Mouse (Mus musculus) heart, postnatal 10 days (tissue): ENCODE measurements around the gene Cacna1b. TPM values are rescaled to one million over a fixed set of nuclear protein-coding genes. Genes with fewer than 3 reads are reported as not detected.
A peak's percentile ranks its signal among the peaks of the same experiment; 100 is the strongest.

Source experiments
- DNase-seq, 2 experiments: peaks; one replicate each; pipeline ENCODE4 v3.0.0; 2021
- intact Hi-C: fragments of 180-260 bp; cut with DNase I; formaldehyde crosslinking; loops from one replicate; pipeline ENCODE4 v1.15.1; 2025
- total RNA-seq, 2 experiments: library from RNA; stranded (reverse); gene quantifications; 2 replicates each; pipeline ENCODE4 v1.2.3; 2021

The Cacna1b gene
- total RNA-seq, 2 experiments from 2014 or later, result 0.34 to 0.37 TPM

DNA sequence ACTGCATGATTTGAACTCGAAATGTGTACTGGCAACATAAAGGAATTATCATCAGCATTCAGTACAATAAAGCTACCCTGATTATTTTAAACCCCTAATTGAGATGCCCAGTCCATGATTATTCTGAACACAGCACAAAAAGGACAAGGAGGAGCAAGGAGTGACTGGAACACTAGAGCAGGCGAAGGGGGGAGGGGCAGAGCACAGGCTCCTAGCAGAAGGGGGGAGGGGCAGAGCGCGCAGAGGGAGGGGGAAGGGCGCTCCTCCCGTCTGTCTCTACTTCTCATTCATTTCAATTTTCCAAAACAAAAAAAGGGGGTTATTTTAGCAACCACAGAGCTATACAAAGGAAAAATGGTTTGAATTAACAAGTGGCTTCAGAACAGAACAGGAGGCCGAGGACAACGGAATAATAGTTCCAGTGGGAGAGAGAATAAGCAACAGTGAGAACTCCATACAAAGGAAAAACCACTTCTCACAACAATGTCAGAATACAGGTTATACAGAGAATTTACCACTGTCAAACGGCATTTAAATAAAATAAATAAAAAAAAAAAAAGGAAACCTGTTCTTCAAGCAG lies 98.2 kb downstream of the Cacna1b start:
- no peak for DNase-seq
- intact Hi-C loops, result no loop called here

- peak; percentile 8 to 18 for DNase-seq
Measured at GRCm38 (mm10) chr2:24659150-24659775, 103.7 kb downstream of the Cacna1b start.

DNA sequence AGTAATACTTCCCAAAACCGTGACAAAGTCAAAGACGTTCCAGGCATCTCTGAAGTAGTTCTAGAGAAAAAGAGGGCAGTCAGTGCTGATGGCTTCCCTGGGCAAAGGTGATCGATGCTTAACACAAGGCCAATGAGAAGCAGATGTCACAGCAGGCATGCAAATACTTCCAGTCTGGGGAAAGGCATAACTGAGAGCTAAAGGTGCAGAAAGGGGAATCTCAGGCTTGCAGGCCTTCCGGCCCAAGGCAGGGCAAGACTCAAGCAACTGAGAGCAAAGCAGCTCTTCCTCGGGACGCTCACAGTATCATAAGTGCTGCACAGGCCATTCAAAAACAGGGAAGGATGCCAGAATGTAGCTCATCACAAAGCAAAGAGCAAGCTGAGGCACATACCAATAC lies 114.4 kb downstream of the Cacna1b start:
- intact Hi-C loops, result no loop called here
- no peak for DNase-seq

More at GRCm38 (mm10) chr2:24659150-24659775, 103.7 kb downstream of the Cacna1b start:
- intact Hi-C loops, result no loop called here

DNA sequence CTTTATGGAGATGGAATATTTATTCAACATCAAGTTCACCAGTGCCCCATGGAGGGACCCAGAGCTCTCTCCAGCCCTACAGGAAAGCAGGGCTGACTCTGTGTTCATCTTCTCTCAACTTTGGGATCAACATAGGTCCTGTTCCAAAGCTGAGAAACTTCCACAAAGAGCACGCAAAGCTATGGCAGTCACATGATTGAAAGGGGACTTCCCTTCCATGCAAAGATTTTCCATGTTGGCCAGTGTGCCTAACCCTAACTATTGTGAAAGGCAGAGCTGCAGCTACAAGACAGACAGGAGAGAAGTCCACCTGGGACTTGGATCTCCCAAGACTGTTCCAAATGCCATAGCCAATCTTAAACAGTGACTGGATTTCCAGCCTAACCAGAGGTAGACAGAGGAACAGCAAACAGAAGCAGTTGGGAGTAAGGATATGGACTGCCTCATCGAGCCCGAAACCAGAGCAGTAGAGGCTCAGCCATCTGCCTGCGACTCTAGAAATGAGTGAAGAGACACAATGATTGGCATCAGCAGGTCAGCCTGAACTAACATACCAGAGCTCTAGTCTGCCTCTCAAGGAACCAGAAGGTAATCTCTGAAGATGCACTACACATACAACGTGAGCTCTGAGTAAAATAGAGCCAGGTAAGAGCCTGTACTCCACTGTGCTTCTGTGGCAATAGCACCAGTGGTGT lies 116.4 kb downstream of the Cacna1b start:
- intact Hi-C loops, result no loop called here
- DNase-seq, result no peak

- DNase-seq, result no peak
- intact Hi-C loops, result no loop called here
Measured at GRCm38 (mm10) chr2:24642834-24643233, 120.1 kb downstream of the Cacna1b start.

DNA sequence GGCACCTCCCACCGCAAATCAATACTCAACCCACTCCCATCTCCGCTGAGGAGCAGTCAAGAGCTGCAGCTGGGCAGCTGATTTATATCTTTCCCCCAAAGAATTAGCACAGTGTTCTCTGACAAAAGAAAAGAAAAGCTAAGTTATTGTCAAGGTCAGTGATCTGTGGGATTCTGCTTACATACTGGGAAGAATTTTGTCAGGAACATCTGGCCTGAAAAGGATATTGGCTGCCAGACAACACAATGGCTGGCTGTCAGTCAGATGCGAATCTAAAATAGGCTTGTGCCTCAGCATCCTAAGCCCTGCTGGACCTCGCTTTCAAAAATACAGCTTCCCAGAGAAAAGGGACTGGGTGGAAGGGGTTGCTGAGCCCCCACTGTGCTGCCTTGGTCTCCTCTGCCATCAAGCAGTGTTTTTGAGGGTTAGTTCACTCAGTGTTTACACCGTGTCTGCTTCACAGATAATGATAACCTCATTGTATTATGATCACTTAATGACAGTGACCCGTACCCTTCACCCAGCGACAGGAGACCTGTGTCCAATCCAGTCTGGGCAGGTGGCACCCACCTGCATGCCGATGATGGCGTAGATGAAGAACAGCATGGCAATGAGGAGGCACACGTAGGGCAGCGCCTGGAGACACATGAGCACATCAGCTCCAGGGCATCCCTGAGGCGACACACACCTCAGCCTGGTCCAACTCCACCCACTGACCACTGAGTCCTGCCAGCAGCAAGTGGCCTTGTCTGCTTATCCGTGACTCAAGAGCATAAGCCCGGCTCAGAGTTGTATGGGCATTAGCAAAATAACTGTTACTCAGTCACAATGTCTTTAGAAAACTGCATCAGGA lies 124.6 kb downstream of the Cacna1b start:
- intact Hi-C loops, result no loop called here
- no peak for DNase-seq

DNA sequence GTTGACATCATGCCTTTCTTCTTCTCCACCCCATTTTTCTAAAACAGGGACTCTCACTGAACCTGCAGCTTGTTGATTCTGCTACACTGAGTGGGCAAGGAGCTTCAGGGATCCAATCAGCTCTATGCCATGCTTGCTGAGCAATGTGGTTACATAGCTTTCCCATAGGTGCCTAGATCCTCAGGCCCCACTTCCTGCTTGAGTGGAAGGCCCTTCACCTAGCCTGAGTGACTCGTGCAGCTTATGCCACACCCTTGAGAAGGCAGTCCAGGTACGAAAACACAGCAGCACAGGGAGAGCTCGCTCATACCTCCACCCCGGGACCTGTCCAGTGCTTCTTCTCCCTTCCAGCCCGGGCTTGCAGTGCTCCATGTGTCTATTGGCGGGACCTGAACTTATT lies 129.3 kb downstream of the Cacna1b start:
- DNase-seq, result no peak
- intact Hi-C loops, result no loop called here

DNA sequence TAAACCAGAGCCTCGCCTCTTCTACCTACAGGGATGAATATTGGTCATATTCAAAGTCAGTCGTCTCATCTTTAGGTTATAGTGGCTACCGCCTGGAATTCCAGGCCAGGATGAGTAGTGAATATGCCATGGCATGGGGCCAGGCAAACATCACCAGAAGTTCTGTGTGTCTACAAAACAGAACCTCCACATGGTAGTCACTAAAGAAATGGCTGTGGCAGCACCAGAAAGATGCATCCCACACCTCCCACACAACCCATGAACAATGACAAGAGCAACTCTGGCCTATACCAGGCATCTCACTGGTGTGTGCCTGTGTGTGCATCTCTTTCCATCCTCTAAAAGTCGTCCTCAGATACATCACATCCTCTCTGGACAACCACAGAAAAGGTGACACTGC lies 145.8 kb downstream of the Cacna1b start:
- intact Hi-C loops, result no loop called here
- DNase-seq, result no peak

- no peak for DNase-seq
- intact Hi-C loops, result no loop called here
Measured at GRCm38 (mm10) chr2:24609789-24610188, 153.2 kb downstream of the Cacna1b start.

GRCm38 (mm10) chr2:24608765-24609138 lies 154.2 kb downstream of the Cacna1b start:
- intact Hi-C loops, result no loop called here
- no peak for DNase-seq

DNA sequence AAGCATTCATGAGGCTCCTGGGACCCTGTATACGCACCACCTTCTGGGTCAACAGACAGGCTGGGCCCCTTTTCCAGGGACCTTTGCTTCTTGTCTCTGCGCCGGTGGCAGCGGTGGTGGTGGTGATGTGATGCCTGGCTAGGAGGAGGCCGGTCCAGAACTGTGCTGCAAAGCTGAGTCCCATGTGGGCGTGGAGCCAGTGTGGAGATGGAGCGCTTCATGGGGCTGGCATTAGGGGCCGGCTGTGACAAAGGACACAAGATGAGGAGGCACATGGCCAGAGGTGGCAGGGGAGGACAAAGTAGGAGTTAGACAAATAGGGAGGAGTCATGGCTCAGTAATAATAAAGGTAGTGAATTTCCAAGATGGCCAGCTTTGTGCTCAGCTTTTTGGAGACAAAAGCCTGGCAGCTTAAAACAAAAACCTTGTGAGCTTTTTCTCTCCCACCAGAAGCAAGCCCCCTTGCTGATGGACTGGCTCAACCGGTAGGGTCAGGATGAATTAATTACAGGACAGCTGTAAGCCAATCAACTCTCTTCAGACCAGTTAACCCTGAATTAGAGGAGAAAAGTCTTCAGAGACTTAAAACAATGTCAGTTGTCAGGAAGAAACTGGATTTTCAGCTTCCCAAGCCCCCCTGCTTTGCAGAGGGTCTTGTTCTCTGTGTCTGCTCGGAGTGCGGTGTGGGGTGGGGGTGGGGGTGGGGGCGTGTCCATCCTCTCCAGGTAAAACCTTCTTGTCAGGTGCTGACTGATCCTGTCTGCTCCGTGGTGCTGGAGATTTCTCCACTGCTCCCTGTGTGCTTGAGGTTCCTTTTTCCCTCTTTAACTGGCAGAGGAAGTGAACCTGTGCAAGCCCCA lies 154.8 kb downstream of the Cacna1b start:
- intact Hi-C loops, result no loop called here
- DNase-seq, result no peak

DNA sequence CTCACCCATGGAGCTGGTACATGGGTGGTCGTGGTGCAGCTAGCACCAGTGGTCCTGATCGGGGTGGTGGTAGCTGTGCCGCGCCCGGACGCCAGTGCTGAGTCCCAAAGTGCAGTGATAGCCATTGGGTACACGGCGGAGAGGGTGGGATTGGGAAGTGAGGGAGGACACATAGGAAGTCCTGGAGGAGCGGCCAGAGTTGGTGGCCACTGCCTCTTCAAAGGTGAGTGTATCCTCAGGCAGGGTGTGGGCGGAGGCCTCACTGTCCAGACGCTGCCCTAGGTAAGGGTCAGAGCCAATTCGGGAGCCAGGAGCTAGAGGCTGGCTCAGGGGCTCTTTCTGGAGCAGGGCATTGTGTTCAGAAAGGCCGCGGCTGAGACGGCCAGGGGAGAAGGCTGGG lies 156.4 kb downstream of the Cacna1b start:
- intact Hi-C loops, result no loop called here
- DNase-seq, result no peak

DNA sequence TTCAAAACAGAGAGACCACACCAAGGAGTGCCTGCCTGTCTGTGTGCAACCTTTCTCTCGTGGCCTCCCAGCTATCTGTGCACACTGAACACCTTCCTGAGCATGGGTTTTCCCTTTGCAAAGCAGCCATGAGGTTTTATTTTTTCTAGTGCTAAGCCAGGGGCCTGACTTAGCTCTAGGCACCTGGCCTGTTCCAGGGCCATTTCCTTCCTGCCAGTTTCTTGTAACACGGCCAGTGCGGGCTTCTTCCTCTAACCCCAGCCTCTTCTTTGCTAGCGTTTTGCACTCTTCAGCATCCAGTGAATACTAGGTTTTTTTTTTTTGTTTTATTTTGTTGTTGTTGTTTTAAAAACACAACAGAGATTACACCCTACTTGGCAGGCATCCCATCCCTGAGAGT lies 157.9 kb downstream of the Cacna1b start:
- DNase-seq, result peak; percentile 6 to 22
- intact Hi-C loops, result no loop called here

DNA sequence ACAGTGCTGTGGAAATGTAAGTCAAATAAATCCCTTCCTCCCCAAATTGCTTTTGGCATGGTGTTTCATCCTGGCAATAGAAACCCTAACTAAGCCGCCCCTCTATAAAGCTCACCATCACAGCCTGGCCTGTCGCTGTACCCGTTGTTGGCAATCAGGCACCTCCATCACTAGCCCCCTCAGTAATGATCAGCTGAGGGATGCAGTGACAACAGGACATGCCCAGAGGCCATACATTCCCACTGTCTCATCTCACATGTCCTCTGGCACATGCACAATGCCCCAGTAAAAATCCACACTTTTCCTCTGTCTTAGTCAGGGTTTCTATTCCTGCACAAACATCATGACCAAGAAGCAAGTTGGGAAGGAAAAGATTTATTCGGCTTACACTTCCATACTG lies 173.5 kb downstream of the Cacna1b start:
- no peak for DNase-seq
- intact Hi-C loops, result no loop called here

DNA sequence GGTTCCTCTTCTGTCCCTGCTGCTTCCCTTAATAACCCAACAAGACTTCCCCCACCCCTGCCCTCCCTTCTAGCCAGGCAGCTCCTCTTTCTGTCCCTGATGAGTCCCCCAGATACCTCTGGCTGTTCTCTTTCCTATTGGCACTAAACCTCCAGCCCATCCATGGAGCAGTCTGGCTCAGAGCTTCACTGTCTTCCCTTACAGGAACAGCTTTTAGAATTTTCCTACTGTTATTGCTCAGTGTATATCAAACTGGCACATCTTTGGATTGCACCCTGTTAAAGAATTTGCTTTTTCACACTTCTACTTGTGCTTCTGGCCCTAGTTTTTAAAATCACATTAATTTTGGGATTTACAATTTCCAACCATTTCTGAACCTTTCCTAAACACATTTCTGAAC lies 175.0 kb downstream of the Cacna1b start:
- DNase-seq, result no peak
- intact Hi-C loops, result no loop called here

DNA sequence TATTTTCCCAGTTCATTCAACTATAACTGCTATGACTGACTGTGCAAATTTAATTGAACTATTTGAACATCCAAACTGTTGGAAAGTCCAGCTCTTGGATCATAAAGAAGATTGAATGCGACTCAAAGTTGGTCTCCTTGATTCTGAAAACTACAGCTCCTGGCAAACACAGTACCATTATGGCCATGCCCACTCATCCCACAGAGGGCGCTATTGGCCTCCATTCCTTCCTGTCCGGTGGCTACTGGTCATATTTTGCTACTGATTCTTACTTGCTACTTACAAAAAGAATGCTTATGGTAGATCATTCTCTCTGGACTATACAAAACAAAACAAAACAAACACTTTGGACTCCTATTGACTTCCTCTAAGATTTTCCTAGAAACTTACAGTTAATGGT lies 188.3 kb downstream of the Cacna1b start:
- intact Hi-C loops, result loop anchor here (1.0 kb wide), 1 partner anchor 180 kb away; no protein-coding TSS in a partner anchor
- peak; percentile 52 to 77 for DNase-seq

DNA sequence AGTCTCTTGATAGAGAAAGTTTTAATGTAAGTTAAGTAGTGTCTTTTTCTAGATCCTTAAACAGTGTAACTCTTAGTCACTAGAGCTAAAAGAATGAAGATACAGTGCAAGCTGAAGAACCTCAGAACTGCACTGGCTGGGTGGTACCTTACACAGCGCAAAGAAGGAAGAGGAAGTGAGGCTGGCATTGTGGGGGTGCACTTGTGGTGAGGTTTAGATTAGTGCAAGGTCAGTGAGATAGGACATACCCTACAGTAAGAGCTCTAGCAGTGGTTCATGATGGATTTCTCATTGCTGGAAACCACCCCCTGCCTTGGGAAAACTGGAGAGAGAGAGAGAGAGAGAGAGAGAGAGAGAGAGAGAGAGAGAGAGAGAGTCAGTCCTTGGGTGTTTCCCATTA lies 192.0 kb downstream of the Cacna1b start:
- intact Hi-C loops, result no loop called here
- DNase-seq, result no peak

GRCm38 (mm10) chr2:24568555-24568954 lies 194.4 kb downstream of the Cacna1b start:
- intact Hi-C loops, result loop anchor here (1.0 to 5.0 kb wide), 4 partner anchors 78 to 272 kb away; no protein-coding TSS in a partner anchor
- DNase-seq, result peak; percentile 53 to 79

DNA sequence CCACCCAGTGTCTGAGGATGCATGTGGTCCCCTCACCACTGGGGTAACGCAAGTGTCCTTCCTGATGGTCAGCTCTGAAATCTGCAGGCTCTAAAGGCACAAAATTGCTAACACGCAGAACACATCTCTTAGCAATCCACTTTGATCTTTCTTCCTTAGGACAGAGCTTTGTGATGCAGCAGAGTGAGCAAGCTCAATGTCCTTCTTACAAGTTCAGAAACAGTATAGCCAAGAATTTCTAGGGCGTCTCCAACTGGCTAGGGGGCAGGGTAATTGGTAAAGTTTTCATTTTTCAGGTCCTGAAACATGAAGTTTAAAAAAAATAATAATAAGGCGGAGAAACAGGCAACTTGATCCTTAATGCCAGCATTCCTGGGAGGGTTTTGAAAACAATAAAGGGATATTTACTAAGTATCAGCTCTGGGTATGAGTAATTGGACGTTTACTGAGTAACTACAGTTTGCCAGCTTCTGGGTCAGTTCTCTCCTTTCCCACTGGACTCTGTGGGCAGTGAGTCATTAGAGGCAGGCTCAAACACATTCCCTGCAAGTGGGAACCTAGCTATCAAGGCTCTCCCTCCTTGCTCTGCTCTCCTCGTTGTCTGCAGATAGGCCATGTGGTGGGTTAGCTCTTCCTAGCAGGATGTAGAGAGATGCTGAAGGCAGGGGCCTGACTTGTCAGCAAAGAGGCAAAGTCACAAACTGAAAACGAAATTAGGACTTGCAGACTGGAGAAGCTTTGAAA lies 200.2 kb downstream of the Cacna1b start:
- intact Hi-C loops, result no loop called here
- DNase-seq, result no peak

DNA sequence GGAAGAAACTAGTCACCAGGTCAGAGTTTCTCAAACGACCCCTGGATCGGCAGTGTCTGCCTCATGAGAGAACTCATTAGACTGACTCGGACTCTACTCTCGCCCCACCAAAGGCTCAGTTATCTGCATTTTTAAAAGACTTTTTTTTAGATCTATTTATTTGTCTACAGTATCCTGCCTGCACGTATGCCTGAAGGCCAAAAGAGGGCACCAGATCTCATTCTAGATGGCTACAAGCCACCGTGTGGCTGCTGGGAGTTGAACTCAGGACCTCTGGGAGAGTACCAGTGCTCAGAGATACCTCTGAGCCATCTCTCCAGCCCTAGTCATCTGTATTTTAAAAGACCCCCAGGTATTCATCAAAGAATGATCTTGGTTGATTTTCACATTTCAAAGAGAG lies 201.0 kb downstream of the Cacna1b start:
- intact Hi-C loops, result no loop called here
- no peak for DNase-seq
